Mouse (Mus musculus) forebrain, embryonic 11.5 days (tissue): Measurements from ENCODE around the gene Iqgap2. TPM values are rescaled to one million over a fixed set of nuclear protein-coding genes. Genes with fewer than 3 reads are reported as not detected.

ENCODE experiments used
- ATAC-seq: fragments of 200-750 bp; cut with Nextera tagmentation; replicated peaks from 2 replicates; pipeline ENCODE4 v1.8.0; 2017; ENCODE audit warnings: moderate TSS enrichment; ENCODE audit not compliant: low FRiP score
- DNase-seq: peaks from one replicate; pipeline ENCODE4 v3.0.0-alpha.2; 2017; ENCODE audit warnings: low spot score
- H3K27ac ChIP-seq: fragments of 300-500 bp; sonication (generic); 2 replicates; pipeline ENCODE4 v1.5.1; 2014; ENCODE audit warnings: low read depth, low read length
- H3K27me3 ChIP-seq: fragments of 300-500 bp; sonication (generic); 2 replicates; pipeline ENCODE4 v1.6.1; 2014; ENCODE audit warnings: mild to moderate bottlenecking, low read length, mixed read lengths; ENCODE audit not compliant: control insufficient read depth, insufficient read depth
- H3K36me3 ChIP-seq: fragments of 300-500 bp; sonication (generic); 2 replicates; pipeline ENCODE4 v1.6.1; 2014; ENCODE audit warnings: mild to moderate bottlenecking, low read length, moderate library complexity, mixed read lengths; ENCODE audit not compliant: control insufficient read depth, insufficient read depth
- H3K4me1 ChIP-seq: fragments of 300-500 bp; sonication (generic); replicated peaks from 2 replicates; pipeline ENCODE4 v1.6.1; 2014; ENCODE audit warnings: low read length, mixed read lengths; ENCODE audit not compliant: control insufficient read depth, insufficient read depth
- H3K4me2 ChIP-seq: fragments of 300-500 bp; sonication (generic); 2 replicates; pipeline ENCODE4 v1.6.1; 2014; ENCODE audit warnings: low read depth, mild to moderate bottlenecking, low read length, moderate library complexity, mixed read lengths; ENCODE audit not compliant: severe bottlenecking
- H3K4me3 ChIP-seq: fragments of 300-500 bp; sonication (generic); 2 replicates; pipeline ENCODE4 v1.5.1; 2014; ENCODE audit warnings: low read depth, low read length
- H3K9ac ChIP-seq: fragments of 300-500 bp; sonication (generic); 2 replicates; pipeline ENCODE4 v1.6.1; 2014; ENCODE audit warnings: low read length
- H3K9me3 ChIP-seq: fragments of 300-500 bp; sonication (generic); 2 replicates; pipeline ENCODE4 v1.6.1; 2016; ENCODE audit warnings: low read length, mixed read lengths; ENCODE audit not compliant: control insufficient read depth
- WGBS: fragments of 180-500 bp; shearing (Covaris S2); extraction: QIAGEN DNeasy Blood & Tissue Kit; methylation state at CpG from one replicate; pipeline ENCODE4 v1.1.7; 2014; 5-methylcytosine and 5-hydroxymethylcytosine counted together
- polyA plus RNA-seq: library from polyadenylated mRNA; unstranded; fragments of >200 nt; fragmentation: Nextera tagmentation; extraction: Ambion mirVana; gene quantifications from 2 replicates; pipeline ENCODE4 v1.2.1, GENCODE M21; 2014

Iqgap2 gene
- polyA plus RNA-seq, 1 experiment from 2014 or later: 20.1 TPM

- WGBS: 75% methylated on average over 15 of the region's 15 CpGs
- no peak overlapping the region for H3K4me3 ChIP-seq
- no peaks in the 10 kb centered on the region for H3K9me3 ChIP-seq
- no peak overlapping the region for H3K4me2 ChIP-seq
- peaks cover 5% of the 10 kb centered on the region; the same call in 1 of the 2 replicates for H3K4me1 ChIP-seq
- ATAC-seq (peak; percentile 69), DNase-seq (peak; percentile 56)
- no peak overlapping the region for H3K9ac ChIP-seq
- H3K27me3 ChIP-seq: no peaks in the 10 kb centered on the region
- H3K36me3 ChIP-seq: no peaks in the 10 kb centered on the region; the same call in 1 of the 2 replicates
- peak overlapping the region; percentile 19; the same call in 1 of the 2 replicates for H3K27ac ChIP-seq
Observed at GRCm38 (mm10) chr13:95639336-95640116, 252.2 kb downstream of the Iqgap2 start.

GRCm38 (mm10) chr13:95638894-95639293, 252.8 kb downstream of the Iqgap2 start:
- no peaks in the 10 kb centered on the region; the same call in 1 of the 2 replicates for H3K36me3 ChIP-seq

GRCm38 (mm10) chr13:95637737-95638136, 254.0 kb downstream of the Iqgap2 start:
- Histone ChIP-seq H3K4me3 (no peak overlapping the region), H3K36me3 (no peaks in the 10 kb centered on the region; the same call in 1 of the 2 replicates), H3K4me2 (no peak overlapping the region), H3K27ac (no peak overlapping the region), H3K4me1 (peaks cover 5% of the 10 kb centered on the region; the same call in 1 of the 2 replicates), H3K9me3 (no peaks in the 10 kb centered on the region), H3K27me3 (no peaks in the 10 kb centered on the region), H3K9ac (no peak overlapping the region)
- no peak for DNase-seq
- WGBS: 88% methylated on average over 10 of the region's 10 CpGs
- no peak for ATAC-seq

More at GRCm38 (mm10) chr13:95638894-95639293, 252.8 kb downstream of the Iqgap2 start:
- Histone ChIP-seq H3K4me3 (no peak overlapping the region), H3K27me3 (no peaks in the 10 kb centered on the region), H3K9me3 (no peaks in the 10 kb centered on the region), H3K4me2 (no peak overlapping the region), H3K27ac (peak overlapping the region; percentile 19; the same call in 1 of the 2 replicates), H3K9ac (no peak overlapping the region), H3K4me1 (peaks cover 5% of the 10 kb centered on the region; the same call in 1 of the 2 replicates)
- 52% methylated on average over 5 of the region's 5 CpGs for WGBS
- ATAC-seq (no peak), DNase-seq (no peak)

GRCm38 (mm10) chr13:95635301-95635700, 256.4 kb downstream of the Iqgap2 start:
- H3K9me3 ChIP-seq: no peaks in the 10 kb centered on the region
- peaks cover 5% of the 10 kb centered on the region; the same call in 1 of the 2 replicates for H3K4me1 ChIP-seq
- no peak for DNase-seq
- H3K27me3 ChIP-seq: no peaks in the 10 kb centered on the region
- no peak overlapping the region for H3K4me2 ChIP-seq
- no peak overlapping the region for H3K4me3 ChIP-seq
- ATAC-seq: no peak
- no peak overlapping the region for H3K27ac ChIP-seq
- WGBS: 96% methylated on average over 12 of the region's 12 CpGs
- H3K36me3 ChIP-seq: no peaks in the 10 kb centered on the region; the same call in 1 of the 2 replicates
- no peak overlapping the region for H3K9ac ChIP-seq

GRCm38 (mm10) chr13:95634451-95634850, 257.3 kb downstream of the Iqgap2 start:
- H3K4me1 ChIP-seq: peaks cover 4% of the 10 kb centered on the region; the same call in 1 of the 2 replicates
- no peaks in the 10 kb centered on the region for H3K27me3 ChIP-seq
- no peak for ATAC-seq
- H3K4me3 ChIP-seq: no peak overlapping the region
- no peaks in the 10 kb centered on the region; the same call in 1 of the 2 replicates for H3K36me3 ChIP-seq
- WGBS: 48% methylated on average over 2 of the region's 2 CpGs
- no peaks in the 10 kb centered on the region for H3K9me3 ChIP-seq
- no peak for DNase-seq
- no peak overlapping the region for H3K9ac ChIP-seq
- H3K27ac ChIP-seq: no peak overlapping the region
- no peak overlapping the region for H3K4me2 ChIP-seq

GRCm38 (mm10) chr13:95633384-95633783, 258.3 kb downstream of the Iqgap2 start:
- Histone ChIP-seq H3K9me3 (no peaks in the 10 kb centered on the region), H3K36me3 (no peaks in the 10 kb centered on the region; the same call in 1 of the 2 replicates), H3K4me3 (no peak overlapping the region), H3K4me2 (no peak overlapping the region), H3K9ac (no peak overlapping the region), H3K27ac (no peak overlapping the region), H3K27me3 (no peaks in the 10 kb centered on the region), H3K4me1 (no peaks in the 10 kb centered on the region)
- ATAC-seq: no peak
- WGBS: 75% methylated on average over 2 of the region's 2 CpGs
- DNase-seq: no peak

- Histone ChIP-seq H3K9me3 (no peaks in the 10 kb centered on the region), H3K9ac (no peak overlapping the region), H3K4me1 (no peaks in the 10 kb centered on the region), H3K27me3 (no peaks in the 10 kb centered on the region), H3K36me3 (no peaks in the 10 kb centered on the region; the same call in 1 of the 2 replicates), H3K4me2 (no peak overlapping the region), H3K4me3 (no peak overlapping the region), H3K27ac (no peak overlapping the region)
- DNase-seq (no peak), ATAC-seq (no peak)
- whole genome bisulfite sequencing: 92% methylated on average over 6 of the region's 6 CpGs
Observed at GRCm38 (mm10) chr13:95632144-95632543, 259.6 kb downstream of the Iqgap2 start.

- H3K4me1 ChIP-seq: no peaks in the 10 kb centered on the region
- H3K36me3 ChIP-seq: no peaks in the 10 kb centered on the region; the same call in 1 of the 2 replicates
- DNase-seq (no peak), ATAC-seq (no peak)
- H3K9ac ChIP-seq: no peak overlapping the region
- no peak overlapping the region for H3K4me3 ChIP-seq
- H3K27me3 ChIP-seq: no peaks in the 10 kb centered on the region
- H3K9me3 ChIP-seq: no peaks in the 10 kb centered on the region
- WGBS: 89% methylated on average over 2 of the region's 2 CpGs
- no peak overlapping the region for H3K27ac ChIP-seq
- no peak overlapping the region for H3K4me2 ChIP-seq
Observed at GRCm38 (mm10) chr13:95630747-95631146, 261.0 kb downstream of the Iqgap2 start.
